Mouse (Mus musculus): ENCODE data around the gene Rab8a.

- TF ChIP-seq CTCF (IDR thresholded peaks at IDR 0.05; ENCODE audit: low read depth, low read length): no peak
- no peak for TF ChIP-seq POLR2A (IDR thresholded peaks at IDR 0.05; ENCODE audit: borderline replicate concordance, low read depth, low read length)
Measured at GRCm38 (mm10) chr8:72183554-72184202, 22.7 kb downstream of the Rab8a start.
